Mouse (Mus musculus): ENCODE data around the gene Ammecr1. TPM values are rescaled to one million over a fixed set of nuclear protein-coding genes. Genes with fewer than 3 reads are reported as not detected.

Ammecr1 gene
- polyA plus RNA-seq (2014; fragmentation: Illumina TruSeq; extraction: RNeasy Lipid Tissue Mini Kit (QIAGEN cat#74804); ENCODE audit: low read depth, low replicate concordance): 4.6 TPM

GRCm38 (mm10) chrX:142966008-142966966 lies at the start of gene Ammecr1:
Gene Ammecr1, minus strand, starts transcription at chrX:142966728.

Other genes with a start within 250 kb of the Ammecr1 start
- gene Rtl9, start 132.9 kb upstream of the Ammecr1 start, polyA plus RNA-seq (2014; fragmentation: Illumina TruSeq; extraction: RNeasy Lipid Tissue Mini Kit (QIAGEN cat#74804); ENCODE audit: low read depth, low replicate concordance): not detected